Mouse (Mus musculus): ENCODE results near the gene Ascc2. TPM values are rescaled to one million over a fixed set of nuclear protein-coding genes. Genes with fewer than 3 reads are reported as not detected.

Ascc2 gene
- polyA plus RNA-seq, 1 experiment from 2014 or later: 36.5 TPM

- H3K27me3 ChIP-seq: no peaks in the 10 kb centered on the region
- no peak overlapping the region for H3K4me2 ChIP-seq
- no peak overlapping the region for H3K27ac ChIP-seq
- 64% methylated on average over 7 of the region's 7 CpGs for WGBS
- ATAC-seq (replicated peaks; ENCODE audit: low FRiP score): no peak
- 0 out of 2 replicates have a peak, but pooled peaks cover 7% of the 10 kb centered on the region for H3K36me3 ChIP-seq
- H3K9me3 ChIP-seq (replicated peaks): no peaks in the 10 kb centered on the region
- H3K4me1 ChIP-seq: 0 out of 2 replicates have a peak, but pooled peaks cover 5% of the 10 kb centered on the region
- H3K4me3 ChIP-seq (replicated peaks): no peak overlapping the region
- no peak overlapping the region for H3K9ac ChIP-seq
Measured at GRCm38 (mm10) chr11:4731781-4732180, 94.2 kb downstream of the Ascc2 start.

- Histone ChIP-seq H3K27ac (no peak overlapping the region), H3K4me1 (0 out of 2 replicates have a peak, but pooled peaks cover 5% of the 10 kb centered on the region), H3K4me2 (no peak overlapping the region), H3K36me3 (no peaks in the 10 kb centered on the region), H3K27me3 (no peaks in the 10 kb centered on the region), H3K4me3 (replicated peaks) (no peak overlapping the region), H3K9me3 (replicated peaks) (no peaks in the 10 kb centered on the region), H3K9ac (no peak overlapping the region)
- WGBS: 31% methylated on average over 12 of the region's 12 CpGs
- no peak for ATAC-seq (replicated peaks; ENCODE audit: low FRiP score)
Measured at GRCm38 (mm10) chr11:4734179-4734578, 96.6 kb downstream of the Ascc2 start.

Other genes starting within 250 kb of the Ascc2 start
- 0.09 and 0.53 TPM in 2 replicates for gene Hormad2, start 196.6 kb upstream of the Ascc2 start, polyA plus RNA-seq (2015; fragmentation: Nextera tagmentation; extraction: Ambion mirVana)
- gene Mtmr3, start 42.9 kb upstream of the Ascc2 start, polyA plus RNA-seq (2015; fragmentation: Nextera tagmentation; extraction: Ambion mirVana): 24.4 and 25.6 TPM in 2 replicates
- not detected in 2 replicates for gene Gm11032, start 17.7 kb upstream of the Ascc2 start, polyA plus RNA-seq (2015; fragmentation: Nextera tagmentation; extraction: Ambion mirVana)
- 889 and 930 TPM in 2 replicates for gene Uqcr10, start 66.6 kb downstream of the Ascc2 start, polyA plus RNA-seq (2015; fragmentation: Nextera tagmentation; extraction: Ambion mirVana)
- 71.6 and 72.1 TPM in 2 replicates for gene Zmat5, start 66.9 kb downstream of the Ascc2 start, polyA plus RNA-seq (2015; fragmentation: Nextera tagmentation; extraction: Ambion mirVana)
- gene Cabp7, start 109.0 kb downstream of the Ascc2 start, polyA plus RNA-seq (2015; fragmentation: Nextera tagmentation; extraction: Ambion mirVana): 0.10 and 0.17 TPM in 2 replicates
- gene Nf2, start 211.8 kb downstream of the Ascc2 start, polyA plus RNA-seq (2015; fragmentation: Nextera tagmentation; extraction: Ambion mirVana): 49.8 and 53.2 TPM in 2 replicates
- gene Nipsnap1, start 236.2 kb downstream of the Ascc2 start, polyA plus RNA-seq (2015; fragmentation: Nextera tagmentation; extraction: Ambion mirVana): 78.4 and 81.4 TPM in 2 replicates

All from kidney, embryonic 15.5 days (tissue).